Mouse (Mus musculus) frontal cortex, postnatal 14 days (tissue): ENCODE measurements at regions not wholly inside any gene's neighbourhood (a gene's known extent, or its start where the extent isn't known, plus 50 kb on each side); places are given as distances from the start of the nearest gene placed in this dataset.

ENCODE experiments used
- DNase-seq, 2 experiments: peaks; one replicate each; pipeline ENCODE4 v3.0.0; 2022; ENCODE audit warnings: low spot score in 2 of 2

- DNase-seq, result no peak
Measured at GRCm38 (mm10) chr4:48871105-48871504, 188.0 kb upstream of the Plppr1 start.

- DNase-seq, result no peak
Measured at GRCm38 (mm10) chr4:48889074-48889592, 169.9 kb upstream of the Plppr1 start.

GRCm38 (mm10) chr4:48904551-48904950 lies 154.5 kb upstream of the Plppr1 start:
- no peak for DNase-seq

GRCm38 (mm10) chr4:48905196-48905867 lies 153.7 kb upstream of the Plppr1 start:
- DNase-seq, result no peak

GRCm38 (mm10) chr4:48909161-48909560 lies 149.9 kb upstream of the Plppr1 start:
- no peak for DNase-seq

GRCm38 (mm10) chr4:48913301-48913700 lies 145.8 kb upstream of the Plppr1 start:
- DNase-seq, result no peak

GRCm38 (mm10) chr4:48924576-48925459 lies 134.3 kb upstream of the Plppr1 start:
- DNase-seq, result peak; percentile 35 to 39

GRCm38 (mm10) chr4:48938420-48938819 lies 120.7 kb upstream of the Plppr1 start:
- DNase-seq, result no peak

- peak in 1 of 2 experiments; percentile 7 for DNase-seq
Measured at GRCm38 (mm10) chr4:48938892-48939291, 120.2 kb upstream of the Plppr1 start.

- DNase-seq, result no peak
Measured at GRCm38 (mm10) chr4:48945266-48945818, 113.7 kb upstream of the Plppr1 start.

- no peak for DNase-seq
Measured at GRCm38 (mm10) chr4:48952965-48953364, 106.1 kb upstream of the Plppr1 start.

- DNase-seq, result no peak
Measured at GRCm38 (mm10) chr4:48975810-48976209, 83.3 kb upstream of the Plppr1 start.

GRCm38 (mm10) chr4:48992021-48992420 lies 67.1 kb upstream of the Plppr1 start:
- DNase-seq, result no peak
